Mouse (Mus musculus) liver, postnatal 0 days (tissue): ENCODE measurements around the gene Hacd4.

ENCODE experiments used
- CTCF ChIP-seq: sonication (generic); IDR thresholded peaks from 2 replicates; pipeline ENCODE4 v1.5.1; 2016; ENCODE audit warnings: antibody characterized with exemption, low read depth
- EP300 ChIP-seq: IDR thresholded peaks from 2 replicates; pipeline ENCODE4 v1.6.1; 2016; ENCODE audit warnings: antibody characterized with exemption, low read depth, mild to moderate bottlenecking

- TF ChIP-seq CTCF (no peak), EP300 (no peak)
Observed at GRCm38 (mm10) chr4:88402884-88403283, 35.8 kb downstream of the Hacd4 start.
